Mouse (Mus musculus): ENCODE results near the gene Myo15. TPM values are rescaled to one million over a fixed set of nuclear protein-coding genes. Genes with fewer than 3 reads are reported as not detected.
A peak's percentile ranks its signal among the peaks of the same experiment; 100 is the strongest.

Myo15 gene
- polyA plus RNA-seq, 1 experiment from 2014 or later: 0.27 TPM

DNA sequence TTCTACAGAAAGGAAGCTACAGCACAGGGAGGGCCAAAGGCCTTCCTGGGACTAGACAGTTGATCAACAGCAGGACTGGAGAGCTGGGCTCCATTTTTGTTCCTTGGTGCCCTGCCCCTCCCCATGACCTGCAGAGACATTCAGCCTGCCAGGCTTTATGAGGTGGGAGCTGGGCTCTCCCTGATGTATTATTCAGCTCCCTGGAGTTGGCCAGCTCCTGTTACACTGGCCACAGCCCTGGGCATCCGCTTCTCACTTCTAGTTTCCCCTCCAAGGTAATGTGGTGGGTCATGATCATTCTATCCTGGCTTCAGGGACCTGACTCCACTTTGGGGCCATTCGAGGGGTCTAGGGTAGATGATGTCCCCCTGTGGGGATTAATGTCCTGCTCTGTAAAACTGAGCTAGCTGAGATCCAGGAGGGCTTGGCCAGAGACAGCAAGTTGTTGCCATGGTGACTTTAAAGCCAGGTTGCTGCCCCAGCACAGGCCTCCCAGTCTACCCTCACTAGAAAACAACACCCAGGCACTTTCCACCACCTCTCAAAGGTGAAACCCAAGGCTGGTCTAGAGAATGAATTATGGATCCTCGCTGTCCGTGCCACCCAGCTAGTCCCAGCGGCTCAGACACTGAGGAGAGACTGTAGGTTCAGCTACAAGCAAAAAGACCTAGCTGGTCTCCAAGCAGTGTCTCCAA lies 6.7 kb downstream of the Myo15 start:
- Histone ChIP-seq H3K27me3 (ENCODE audit: control insufficient read depth, insufficient read depth, low read length) (no peaks in the 10 kb centered on the region), H3K36me3 (ENCODE audit: control insufficient read depth, insufficient read depth, low read length) (no peaks in the 10 kb centered on the region), H3K9ac (ENCODE audit: low read length) (no peak overlapping the region), H3K4me2 (ENCODE audit: low read depth, low read length, severe bottlenecking) (no peak overlapping the region), H3K4me3 (ENCODE audit: low read depth, low read length) (no peak overlapping the region), H3K27ac (ENCODE audit: low read depth, low read length) (no peak overlapping the region), H3K4me1 (replicated peaks; ENCODE audit: control insufficient read depth, insufficient read depth, low read length) (no peaks in the 10 kb centered on the region), H3K9me3 (ENCODE audit: control insufficient read depth, low read length) (no peaks in the 10 kb centered on the region)
- no peak for ATAC-seq (replicated peaks; ENCODE audit: low FRiP score)
- WGBS: 88% methylated on average over 5 of the region's 5 CpGs
- DNase-seq (ENCODE audit: low spot score): no peak

DNA sequence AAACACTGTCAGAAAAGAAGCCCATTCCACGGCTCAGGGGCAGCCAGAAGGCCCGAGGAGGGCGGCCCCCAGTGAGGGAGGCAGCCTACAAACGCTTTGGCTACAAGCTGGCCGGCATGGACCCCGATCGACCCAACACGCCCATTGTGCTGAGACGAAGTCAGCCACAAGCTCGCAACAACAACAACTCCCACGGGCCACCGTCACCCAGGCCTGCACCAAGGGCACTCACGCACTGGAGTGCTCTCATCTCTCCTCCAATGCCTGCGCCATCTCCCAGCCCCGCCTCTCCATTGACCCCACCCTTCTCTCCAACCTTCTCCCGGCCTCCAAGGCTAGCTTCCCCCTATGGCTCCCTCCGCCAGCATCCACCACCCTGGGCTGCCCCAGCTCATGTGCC lies 9.0 kb downstream of the Myo15 start:
- WGBS: 42% methylated on average over 17 of the region's 17 CpGs

DNA sequence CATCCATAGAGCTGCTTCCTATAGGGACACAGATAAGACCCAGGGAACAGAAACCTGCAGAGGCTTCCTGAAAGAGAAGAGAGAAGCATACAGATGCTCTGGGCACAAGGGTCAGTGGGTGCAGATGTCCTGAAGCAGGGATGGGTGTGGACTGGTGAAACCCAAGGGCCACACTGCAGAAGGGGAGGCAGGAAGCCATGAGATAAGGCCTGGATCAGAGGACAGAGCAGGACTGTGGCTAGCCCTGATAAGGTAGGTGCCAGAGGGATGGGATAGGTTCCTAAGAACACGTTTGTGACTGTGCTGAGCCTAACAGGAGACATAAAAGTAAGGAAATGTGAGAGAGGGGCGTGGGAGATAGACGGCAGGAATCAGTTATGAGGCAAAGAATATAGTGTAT lies 17.1 kb downstream of the Myo15 start:
- Histone ChIP-seq H3K4me1 (replicated peaks; ENCODE audit: control insufficient read depth, insufficient read depth, low read length) (no peaks in the 10 kb centered on the region), H3K4me3 (ENCODE audit: low read depth, low read length) (no peak overlapping the region), H3K27ac (ENCODE audit: low read depth, low read length) (no peak overlapping the region), H3K9me3 (ENCODE audit: control insufficient read depth, low read length) (no peaks in the 10 kb centered on the region), H3K4me2 (ENCODE audit: low read depth, low read length, severe bottlenecking) (no peak overlapping the region), H3K27me3 (ENCODE audit: control insufficient read depth, insufficient read depth, low read length) (no peaks in the 10 kb centered on the region), H3K36me3 (ENCODE audit: control insufficient read depth, insufficient read depth, low read length) (no peaks in the 10 kb centered on the region), H3K9ac (ENCODE audit: low read length) (no peak overlapping the region)
- DNase-seq (ENCODE audit: low spot score) (no peak), ATAC-seq (replicated peaks; ENCODE audit: low FRiP score) (no peak)
- 67% methylated on average over 3 of the region's 3 CpGs for WGBS

More for the DNA sequence above, 9.0 kb downstream of the Myo15 start:
- ATAC-seq (replicated peaks; ENCODE audit: low FRiP score): no peak
- no peaks in the 10 kb centered on the region for H3K9me3 ChIP-seq (ENCODE audit: control insufficient read depth, low read length)
- H3K4me3 ChIP-seq (ENCODE audit: low read depth, low read length): no peak overlapping the region
- no peak overlapping the region for H3K27ac ChIP-seq (ENCODE audit: low read depth, low read length)
- H3K4me1 ChIP-seq (replicated peaks; ENCODE audit: control insufficient read depth, insufficient read depth, low read length): no peaks in the 10 kb centered on the region
- no peak for DNase-seq (ENCODE audit: low spot score)
- no peak overlapping the region for H3K9ac ChIP-seq (ENCODE audit: low read length)
- H3K4me2 ChIP-seq (ENCODE audit: low read depth, low read length, severe bottlenecking): 0 out of 2 replicates have a peak overlapping the region, but pooled peaks have one; percentile 15
- no peaks in the 10 kb centered on the region for H3K27me3 ChIP-seq (ENCODE audit: control insufficient read depth, insufficient read depth, low read length)
- H3K36me3 ChIP-seq (ENCODE audit: control insufficient read depth, insufficient read depth, low read length): no peaks in the 10 kb centered on the region

DNA sequence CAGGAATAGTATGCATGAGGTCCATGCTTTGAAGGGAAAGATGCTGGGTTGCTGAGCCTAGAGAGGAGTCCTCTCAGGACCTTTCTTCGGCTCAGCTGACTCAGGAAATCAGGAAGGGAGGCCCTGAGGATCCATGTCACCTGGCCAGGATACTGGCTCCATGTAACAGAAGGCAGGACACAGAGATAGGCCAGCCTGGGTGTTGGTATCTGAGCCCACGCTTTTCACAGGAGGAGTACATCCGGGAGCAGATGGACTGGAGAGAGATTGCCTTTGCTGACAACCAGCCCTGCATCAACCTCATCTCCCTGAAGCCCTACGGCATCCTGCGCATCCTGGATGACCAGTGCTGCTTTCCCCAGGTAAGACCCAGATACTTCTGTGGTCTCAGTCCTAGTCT lies 23.6 kb downstream of the Myo15 start:
- Histone ChIP-seq H3K27me3 (ENCODE audit: control insufficient read depth, insufficient read depth, low read length) (no peaks in the 10 kb centered on the region), H3K4me3 (ENCODE audit: low read depth, low read length) (no peak overlapping the region), H3K9me3 (ENCODE audit: control insufficient read depth, low read length) (no peaks in the 10 kb centered on the region), H3K4me2 (ENCODE audit: low read depth, low read length, severe bottlenecking) (no peak overlapping the region), H3K4me1 (replicated peaks; ENCODE audit: control insufficient read depth, insufficient read depth, low read length) (no peaks in the 10 kb centered on the region), H3K36me3 (ENCODE audit: control insufficient read depth, insufficient read depth, low read length) (no peaks in the 10 kb centered on the region), H3K27ac (ENCODE audit: low read depth, low read length) (no peak overlapping the region), H3K9ac (ENCODE audit: low read length) (no peak overlapping the region)
- WGBS: 80% methylated on average over 5 of the region's 5 CpGs
- ATAC-seq (replicated peaks; ENCODE audit: low FRiP score): no peak
- DNase-seq (ENCODE audit: low spot score): no peak

DNA sequence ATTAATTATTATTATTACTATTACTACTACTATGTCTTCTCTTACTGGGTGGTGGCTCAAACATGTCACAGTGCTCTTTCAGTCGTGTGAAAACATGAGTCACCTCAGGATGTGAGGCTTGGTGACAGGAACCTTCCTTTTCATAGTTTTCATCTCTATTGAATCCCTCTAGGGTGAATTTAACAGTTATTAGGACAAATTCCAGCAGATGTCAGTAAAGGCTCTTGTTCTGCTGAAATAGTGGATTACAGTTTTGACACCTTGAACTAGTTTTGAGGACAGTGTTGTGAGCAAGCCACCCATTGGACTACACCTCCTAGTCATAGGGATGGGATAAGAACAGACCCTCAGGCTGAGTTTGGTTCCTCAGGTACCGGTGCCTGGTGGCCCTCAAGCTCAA lies 26.6 kb downstream of the Myo15 start:
- ATAC-seq (replicated peaks; ENCODE audit: low FRiP score) (no peak), DNase-seq (ENCODE audit: low spot score) (no peak)
- no peak overlapping the region for H3K4me3 ChIP-seq (ENCODE audit: low read depth, low read length)
- 69% methylated on average over 2 of the region's 2 CpGs for WGBS
- H3K36me3 ChIP-seq (ENCODE audit: control insufficient read depth, insufficient read depth, low read length): no peaks in the 10 kb centered on the region
- H3K4me1 ChIP-seq (replicated peaks; ENCODE audit: control insufficient read depth, insufficient read depth, low read length): no peaks in the 10 kb centered on the region
- H3K4me2 ChIP-seq (ENCODE audit: low read depth, low read length, severe bottlenecking): no peak overlapping the region
- no peaks in the 10 kb centered on the region for H3K9me3 ChIP-seq (ENCODE audit: control insufficient read depth, low read length)
- H3K27ac ChIP-seq (ENCODE audit: low read depth, low read length): no peak overlapping the region
- H3K9ac ChIP-seq (ENCODE audit: low read length): no peak overlapping the region
- no peaks in the 10 kb centered on the region for H3K27me3 ChIP-seq (ENCODE audit: control insufficient read depth, insufficient read depth, low read length)

DNA sequence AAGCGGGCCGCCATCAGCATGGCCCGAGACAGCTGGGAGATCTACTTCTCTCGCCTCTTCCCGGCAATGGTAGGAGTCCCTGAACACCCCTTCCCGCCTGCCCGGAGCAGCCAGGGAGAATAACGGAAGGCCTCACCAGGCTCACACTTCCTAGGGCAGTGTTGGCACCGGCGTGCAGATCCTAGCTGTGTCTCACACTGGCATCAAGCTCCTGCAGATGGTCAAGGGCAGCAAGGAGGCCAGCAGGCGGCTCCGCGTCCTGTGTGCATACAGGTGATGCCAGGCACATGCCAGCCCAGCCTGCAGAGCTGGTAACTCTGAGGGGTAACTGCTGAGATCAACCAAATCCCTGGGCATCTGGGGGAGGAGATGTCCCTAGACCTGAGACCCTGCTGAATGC lies 38.1 kb downstream of the Myo15 start:
- 88% methylated on average over 13 of the region's 13 CpGs for WGBS
- ATAC-seq (replicated peaks; ENCODE audit: low FRiP score): no peak
- peaks cover 16% of the 10 kb centered on the region for H3K27me3 ChIP-seq (ENCODE audit: control insufficient read depth, insufficient read depth, low read length)

DNA sequence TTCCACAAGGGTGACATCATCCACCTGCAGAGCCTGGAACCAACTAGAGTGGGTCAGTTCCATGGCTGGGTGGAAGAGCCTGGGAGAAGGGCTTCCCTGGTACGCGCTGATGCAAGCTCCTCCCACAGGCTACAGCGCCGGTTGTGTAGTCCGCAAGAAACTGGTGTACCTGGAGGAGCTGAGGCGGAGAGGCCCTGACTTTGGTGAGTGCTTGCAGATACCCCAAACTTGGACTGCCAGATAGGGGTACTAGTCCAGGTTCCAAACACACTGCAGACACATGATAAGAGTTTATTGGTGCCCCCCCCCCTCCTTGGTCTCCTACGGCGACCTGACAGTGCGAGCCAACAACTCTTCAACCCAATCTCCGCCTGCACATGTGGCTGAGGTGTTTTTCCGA lies 39.8 kb downstream of the Myo15 start:
- Histone ChIP-seq H3K4me2 (ENCODE audit: low read depth, low read length, severe bottlenecking) (peak overlapping the region; percentile 60), H3K27me3 (ENCODE audit: control insufficient read depth, insufficient read depth, low read length) (peaks cover 16% of the 10 kb centered on the region), H3K4me1 (replicated peaks; ENCODE audit: control insufficient read depth, insufficient read depth, low read length) (peaks cover 9% of the 10 kb centered on the region), H3K27ac (ENCODE audit: low read depth, low read length) (no peak overlapping the region), H3K4me3 (ENCODE audit: low read depth, low read length) (peak overlapping the region; percentile 24), H3K36me3 (ENCODE audit: control insufficient read depth, insufficient read depth, low read length) (no peaks in the 10 kb centered on the region), H3K9ac (ENCODE audit: low read length) (no peak overlapping the region; the same call in 1 of the 2 replicates), H3K9me3 (ENCODE audit: control insufficient read depth, low read length) (no peaks in the 10 kb centered on the region)
- 6% methylated on average over 11 of the region's 11 CpGs for WGBS
- ATAC-seq (replicated peaks; ENCODE audit: low FRiP score) (no peak), DNase-seq (ENCODE audit: low spot score) (no peak)

More for the DNA sequence above, 38.1 kb downstream of the Myo15 start:
- Histone ChIP-seq H3K4me3 (ENCODE audit: low read depth, low read length) (no peak overlapping the region), H3K4me2 (ENCODE audit: low read depth, low read length, severe bottlenecking) (no peak overlapping the region), H3K36me3 (ENCODE audit: control insufficient read depth, insufficient read depth, low read length) (no peaks in the 10 kb centered on the region), H3K9me3 (ENCODE audit: control insufficient read depth, low read length) (no peaks in the 10 kb centered on the region), H3K27ac (ENCODE audit: low read depth, low read length) (no peak overlapping the region), H3K9ac (ENCODE audit: low read length) (no peak overlapping the region), H3K4me1 (replicated peaks; ENCODE audit: control insufficient read depth, insufficient read depth, low read length) (peaks cover 9% of the 10 kb centered on the region)
- no peak for DNase-seq (ENCODE audit: low spot score)

DNA sequence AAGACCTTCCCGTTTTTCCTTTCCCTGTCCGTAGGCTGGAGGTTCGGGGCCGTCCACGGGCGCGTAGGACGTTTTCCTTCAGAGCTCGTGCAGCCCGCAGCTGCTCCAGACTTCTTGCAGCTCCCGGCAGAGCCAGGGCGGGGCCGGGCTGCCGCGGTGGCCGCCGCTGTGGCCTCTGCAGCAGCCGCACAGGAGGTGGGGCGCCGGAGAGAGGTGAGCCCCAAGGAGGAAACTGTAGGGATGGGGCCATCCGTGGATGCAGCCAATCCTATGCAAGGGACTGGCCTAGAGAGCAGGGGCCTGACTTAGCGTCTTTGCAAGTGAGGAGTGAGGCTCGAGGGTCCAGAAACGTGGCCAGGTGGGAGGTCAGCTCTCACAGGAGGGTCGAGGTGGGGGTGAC lies 40.4 kb downstream of the Myo15 start:
- peak overlapping the region; percentile 24 for H3K4me3 ChIP-seq (ENCODE audit: low read depth, low read length)
- H3K4me1 ChIP-seq (replicated peaks; ENCODE audit: control insufficient read depth, insufficient read depth, low read length): peaks cover 9% of the 10 kb centered on the region
- peak overlapping the region; percentile 37 for H3K9ac ChIP-seq (ENCODE audit: low read length)
- no peaks in the 10 kb centered on the region for H3K9me3 ChIP-seq (ENCODE audit: control insufficient read depth, low read length)
- WGBS: 0% methylated on average over 25 of the region's 25 CpGs
- H3K27me3 ChIP-seq (ENCODE audit: control insufficient read depth, insufficient read depth, low read length): peaks cover 16% of the 10 kb centered on the region
- no peaks in the 10 kb centered on the region for H3K36me3 ChIP-seq (ENCODE audit: control insufficient read depth, insufficient read depth, low read length)
- peak overlapping the region; percentile 60 for H3K4me2 ChIP-seq (ENCODE audit: low read depth, low read length, severe bottlenecking)
- no peak overlapping the region for H3K27ac ChIP-seq (ENCODE audit: low read depth, low read length)
- peak; percentile 64 for DNase-seq (ENCODE audit: low spot score)
- ATAC-seq (replicated peaks; ENCODE audit: low FRiP score): no peak

DNA sequence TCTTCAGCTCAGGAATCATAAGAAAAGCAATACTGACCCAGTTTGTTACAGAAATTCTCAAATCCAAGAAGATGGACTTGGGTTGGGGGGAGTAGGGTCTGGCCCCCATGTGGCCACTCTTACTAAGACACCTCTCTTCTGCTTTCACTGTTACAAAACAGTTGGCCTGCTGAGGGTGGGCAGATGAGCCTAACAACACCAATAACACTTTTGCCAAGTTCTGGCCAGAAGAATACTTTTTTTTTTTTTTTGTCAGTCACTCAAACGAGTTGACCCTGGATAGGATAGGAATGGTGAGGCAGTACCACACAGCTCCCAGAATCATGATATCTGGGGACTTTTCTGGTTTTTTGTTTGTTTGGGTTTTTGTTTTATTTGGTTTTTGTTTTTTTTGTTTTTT lies 42.8 kb downstream of the Myo15 start:
- H3K4me1 ChIP-seq (replicated peaks; ENCODE audit: control insufficient read depth, insufficient read depth, low read length): peaks cover 9% of the 10 kb centered on the region
- no peak for DNase-seq (ENCODE audit: low spot score)
- no peak overlapping the region for H3K4me2 ChIP-seq (ENCODE audit: low read depth, low read length, severe bottlenecking)
- no peak overlapping the region for H3K27ac ChIP-seq (ENCODE audit: low read depth, low read length)
- no peak for ATAC-seq (replicated peaks; ENCODE audit: low FRiP score)
- 77% methylated on average over 1 of the region's 1 CpGs for WGBS
- H3K9me3 ChIP-seq (ENCODE audit: control insufficient read depth, low read length): no peaks in the 10 kb centered on the region
- H3K4me3 ChIP-seq (ENCODE audit: low read depth, low read length): no peak overlapping the region
- peaks cover 16% of the 10 kb centered on the region for H3K27me3 ChIP-seq (ENCODE audit: control insufficient read depth, insufficient read depth, low read length)
- no peak overlapping the region for H3K9ac ChIP-seq (ENCODE audit: low read length)
- H3K36me3 ChIP-seq (ENCODE audit: control insufficient read depth, insufficient read depth, low read length): no peaks in the 10 kb centered on the region

All from forebrain, embryonic 11.5 days (tissue).